Mouse (Mus musculus) layer of hippocampus, postnatal 25 days (tissue): ENCODE results near the gene Syndig1. TPM values are rescaled to one million over a fixed set of nuclear protein-coding genes. Genes with fewer than 3 reads are reported as not detected.
A peak's percentile ranks its signal among the peaks of the same experiment; 100 is the strongest.

ENCODE experiments used
- DNase-seq, 2 experiments: peaks; one replicate each; pipeline ENCODE4 v3.0.0; 2022; ENCODE audit warnings: mixed read lengths in 2 of 2, low spot score in 1 of 2; ENCODE audit errors: extremely low spot score in 1 of 2
- total RNA-seq, 2 experiments: library from RNA; stranded (reverse); gene quantifications; 2 replicates each; pipeline ENCODE4 v1.2.3; 2021

Gene Syndig1
- total RNA-seq, 2 experiments from 2014 or later = 40.4 to 42.1 TPM

- no peak for DNase-seq
Observed at GRCm38 (mm10) chr2:149872496-149872895, 43.5 kb downstream of the Syndig1 start.

DNA sequence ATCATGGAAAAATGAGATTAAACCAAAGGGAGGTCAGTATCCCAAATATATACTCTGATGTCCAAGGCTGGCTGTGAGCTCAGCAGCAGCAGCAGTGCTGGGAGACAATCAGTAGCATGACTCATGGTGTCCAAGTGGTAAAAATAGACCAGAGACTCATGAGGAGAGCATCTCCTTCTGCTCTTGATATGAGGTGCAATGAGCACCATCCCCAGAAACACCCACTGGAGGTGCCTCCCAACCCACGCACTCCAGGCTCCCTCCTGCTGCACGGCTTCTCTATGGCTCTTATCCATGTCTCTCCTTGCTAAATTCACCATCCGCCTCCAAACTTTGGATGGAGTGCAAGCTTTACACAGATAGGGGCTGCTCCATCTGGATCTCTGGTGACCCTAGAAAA is 44.3 kb downstream of the Syndig1 start:
- DNase-seq = peak; percentile 14 to 26

- no peak for DNase-seq
Observed at GRCm38 (mm10) chr2:149877954-149878353, 48.9 kb downstream of the Syndig1 start.

GRCm38 (mm10) chr2:149887634-149888033 is 58.6 kb downstream of the Syndig1 start:
- DNase-seq = no peak

GRCm38 (mm10) chr2:149891647-149892046 is 62.6 kb downstream of the Syndig1 start:
- no peak for DNase-seq

DNA sequence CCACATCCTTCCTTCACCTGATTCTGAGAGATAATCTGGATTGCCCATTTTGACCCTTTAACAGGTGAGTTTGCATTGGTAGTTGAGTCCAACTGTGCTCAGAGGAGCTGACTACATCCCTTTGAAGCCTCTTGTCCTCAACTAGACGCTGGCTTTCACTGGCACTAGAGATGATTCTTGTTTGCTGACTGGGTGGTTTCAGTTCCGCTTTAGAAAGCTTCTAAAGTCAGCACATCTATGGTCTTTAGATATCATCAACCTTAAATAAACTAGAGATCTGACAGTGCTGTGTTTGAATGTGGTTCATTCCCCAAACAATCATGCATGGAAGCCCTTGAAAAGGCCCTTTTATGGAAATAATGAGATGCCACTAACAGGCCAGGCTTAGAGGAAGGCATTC is 67.3 kb downstream of the Syndig1 start:
- no peak for DNase-seq

DNA sequence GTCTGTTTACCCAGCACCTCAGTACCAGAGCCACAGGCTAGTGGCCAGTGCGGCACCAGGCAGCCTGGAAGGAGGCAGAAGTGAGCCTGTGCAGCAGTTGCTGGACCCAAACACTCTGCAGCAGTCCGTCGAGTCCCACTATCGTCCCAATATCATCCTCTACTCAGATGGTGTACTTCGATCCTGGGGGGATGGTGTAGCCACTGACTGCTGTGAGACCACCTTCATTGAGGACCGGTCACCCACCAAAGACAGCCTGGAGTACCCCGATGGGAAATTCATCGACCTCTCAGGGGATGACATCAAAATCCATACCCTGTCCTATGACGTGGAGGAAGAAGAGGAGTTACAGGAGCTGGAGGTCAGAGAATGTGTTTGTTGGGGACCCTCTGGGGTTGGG is 70.6 kb downstream of the Syndig1 start:
- no peak for DNase-seq

- no peak for DNase-seq
Observed at GRCm38 (mm10) chr2:149900606-149901005, 71.6 kb downstream of the Syndig1 start.

- no peak for DNase-seq
Observed at GRCm38 (mm10) chr2:149904405-149904804, 75.4 kb downstream of the Syndig1 start.

DNA sequence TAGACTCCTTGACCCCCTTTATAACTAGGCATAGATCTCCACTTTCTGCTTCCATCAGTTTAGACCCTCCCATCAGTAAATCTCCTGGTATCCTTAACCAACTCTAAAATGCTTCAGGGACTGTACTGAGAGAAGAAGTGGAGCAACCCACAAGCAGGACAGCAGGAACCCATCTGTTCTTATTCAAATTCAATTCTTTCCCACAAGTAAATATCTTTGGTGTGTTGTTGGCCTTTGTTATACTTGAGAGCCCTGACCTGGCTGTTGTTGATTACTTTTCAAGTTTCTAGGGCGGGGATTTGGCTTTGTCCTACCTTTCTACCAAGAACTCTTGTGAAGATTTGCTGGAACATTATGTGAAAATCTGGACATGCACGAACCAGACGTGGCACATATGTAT is 77.7 kb downstream of the Syndig1 start:
- no peak for DNase-seq

GRCm38 (mm10) chr2:149917162-149917561 is 88.2 kb downstream of the Syndig1 start:
- DNase-seq = no peak

GRCm38 (mm10) chr2:149923561-149923960 is 94.5 kb downstream of the Syndig1 start:
- no peak for DNase-seq

DNA sequence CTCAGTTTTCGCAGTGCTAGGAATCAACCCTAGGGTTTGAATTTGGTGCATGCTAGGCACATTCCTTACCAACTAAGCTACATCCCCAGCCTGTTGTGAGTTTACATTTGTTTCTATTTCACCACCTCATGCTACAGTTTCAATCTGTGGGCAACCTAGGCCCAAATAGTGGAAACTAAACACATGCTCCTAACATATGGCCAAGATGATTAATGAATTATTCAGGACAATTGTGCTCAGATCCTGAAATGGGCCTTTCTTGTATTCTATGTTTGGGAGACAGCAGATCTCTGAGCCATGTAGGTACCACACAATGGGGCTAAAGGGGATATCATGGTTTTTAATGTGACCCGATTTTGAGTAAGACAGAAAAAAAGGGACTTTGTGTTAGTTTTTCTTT is 96.9 kb downstream of the Syndig1 start:
- no peak for DNase-seq

- DNase-seq = no peak
Observed at GRCm38 (mm10) chr2:149927001-149927400, 98.0 kb downstream of the Syndig1 start.

DNA sequence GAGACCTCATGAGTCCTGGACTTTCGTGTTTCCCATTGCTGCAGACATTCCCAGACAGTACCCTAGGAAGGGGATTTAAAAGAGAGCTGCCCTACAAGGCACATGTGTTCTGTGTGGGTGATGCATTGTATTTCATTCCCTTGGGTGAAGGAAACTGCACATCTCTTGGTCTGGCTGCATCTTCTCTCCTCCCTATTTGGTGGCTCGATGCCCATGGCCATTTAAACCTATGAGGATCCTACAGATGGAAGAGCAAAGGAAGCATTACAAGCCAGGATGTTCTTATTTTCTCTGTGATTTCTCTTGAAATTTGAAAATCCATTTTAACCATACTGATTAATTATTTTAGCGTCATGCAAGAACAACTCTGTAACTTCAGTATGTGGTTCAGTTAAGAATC is 98.5 kb downstream of the Syndig1 start:
- DNase-seq = no peak

GRCm38 (mm10) chr2:149929986-149930385 is 101.0 kb downstream of the Syndig1 start:
- no peak for DNase-seq

DNA sequence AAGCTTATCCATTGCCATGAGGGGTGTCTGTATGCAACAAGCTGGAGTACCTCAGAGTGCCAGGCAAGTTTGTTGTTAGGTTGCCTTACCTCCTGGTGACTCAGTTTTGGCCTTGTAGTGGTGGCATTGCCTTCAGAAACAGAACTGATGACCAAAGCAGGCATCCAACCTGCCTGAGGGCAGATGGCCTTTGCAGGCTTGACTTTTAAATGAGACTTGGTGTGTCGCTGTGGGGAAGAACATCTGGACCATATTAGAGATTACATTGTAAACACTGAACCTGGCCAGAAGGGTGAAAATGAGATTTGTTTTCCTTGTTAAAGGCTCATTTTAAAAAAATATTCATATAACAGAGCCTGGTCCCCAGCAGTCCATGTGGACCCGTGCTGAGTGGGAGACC is 102.1 kb downstream of the Syndig1 start:
- no peak for DNase-seq

- DNase-seq = no peak
Observed at GRCm38 (mm10) chr2:149932095-149932494, 103.1 kb downstream of the Syndig1 start.

GRCm38 (mm10) chr2:149933247-149933898 is 104.4 kb downstream of the Syndig1 start:
- no peak for DNase-seq

GRCm38 (mm10) chr2:149934139-149934538 is 105.1 kb downstream of the Syndig1 start:
- DNase-seq = no peak

DNA sequence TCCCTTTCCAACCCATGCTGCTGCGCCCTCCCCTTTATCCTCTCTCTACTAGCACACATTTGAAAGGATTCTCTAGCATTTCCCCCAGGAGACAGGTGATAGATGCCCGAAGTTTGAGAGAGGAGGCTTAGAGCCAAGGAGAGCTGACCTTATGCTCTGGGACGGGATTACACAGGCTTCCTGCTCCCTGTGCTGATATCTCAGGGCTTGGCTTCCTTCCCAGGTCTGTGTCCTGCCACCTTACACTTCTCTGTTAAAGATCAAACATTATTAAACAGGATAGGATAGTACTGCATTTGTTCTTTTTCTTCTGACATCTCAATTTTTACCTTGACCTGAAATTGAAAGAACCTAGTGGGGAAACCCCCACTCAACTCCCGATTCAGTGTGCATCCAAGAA is 109.8 kb downstream of the Syndig1 start:
- no peak for DNase-seq

DNA sequence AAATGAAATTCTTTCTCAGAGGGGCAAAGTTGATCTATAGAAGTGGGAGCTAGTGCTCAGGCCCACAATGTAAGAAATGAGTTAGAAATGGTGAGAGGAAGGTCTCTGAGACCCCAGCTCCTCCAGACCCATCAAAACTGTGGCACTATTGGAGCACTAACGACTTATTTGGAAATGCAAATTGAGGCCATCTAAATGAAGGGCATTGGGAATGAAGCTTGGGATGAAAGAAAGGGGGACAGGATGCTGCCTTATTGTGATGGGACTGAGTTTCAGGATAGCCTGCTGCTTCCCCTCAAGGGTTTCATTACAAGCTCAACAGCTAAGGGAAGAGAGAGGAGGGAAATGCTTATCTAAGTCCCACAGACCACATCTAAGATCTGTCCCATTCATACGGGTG is 110.6 kb downstream of the Syndig1 start:
- DNase-seq = no peak

DNA sequence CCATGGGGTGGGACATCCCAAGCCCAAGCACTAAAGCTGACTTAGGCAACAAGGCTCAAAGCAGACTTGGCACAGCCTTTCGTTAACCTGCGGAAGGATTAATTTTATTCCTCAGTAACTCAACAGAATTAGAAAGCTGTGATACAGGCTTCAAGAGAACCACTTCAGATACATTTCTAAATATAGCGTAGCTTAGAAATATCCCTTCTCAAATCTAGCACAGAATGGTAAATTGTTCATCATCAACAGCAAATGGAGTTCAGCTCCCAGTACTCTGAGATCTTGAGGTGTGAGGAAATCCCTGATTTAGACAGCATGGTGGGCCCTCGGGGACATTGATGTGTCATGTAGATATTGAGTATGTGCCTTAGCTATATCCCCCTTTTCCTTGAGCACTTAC is 121.6 kb downstream of the Syndig1 start:
- DNase-seq = no peak
